16 mouse cellular contexts compared by ENCODE assay signal in genomic region chr13:57830896-57831295, GRCm38 (mm10).
DNase-seq lines count a peak whose midpoint lies in the region; ATAC-seq lines count a peak whose summit lies in the region.
"Had no signal": no experiment of that assay in that cellular context is flagged by ENCODE, and none has a peak within 500 bp of the region (broad histone marks: within the 10 kb centered on the region; RNA-seq: fewer than 3 reads in every experiment).

No protein-coding gene starts in this region.

- H3K27ac ChIP-seq in hindbrain, embryonic 16.5 days (ENCODE audit: low read depth, low read length): peak overlapping the region; percentile 12; the same call in 1 of the 2 replicates
- no peak overlapping the region for H3K27ac ChIP-seq in hindbrain, embryonic 10.5 days
- peak overlapping the region; percentile 47 for H3K27ac ChIP-seq in midbrain, embryonic 16.5 days (ENCODE audit: low read length)
- no peak overlapping the region for H3K27ac ChIP-seq in midbrain, embryonic 10.5 days (replicated peaks)
- no peak overlapping the region for H3K27ac ChIP-seq in embryonic facial prominence, embryonic 14.5 days (replicated peaks; ENCODE audit: low read depth, low read length)
- H3K27ac ChIP-seq: left cerebral cortex, adult 2 months; liver, embryonic 13.5 days had no signal

- H3K9ac ChIP-seq in hindbrain, embryonic 16.5 days (ENCODE audit: low read depth, low read length): no peak overlapping the region
- H3K9ac ChIP-seq in midbrain, embryonic 16.5 days (ENCODE audit: low read depth, low read length): no peak overlapping the region
- no peak overlapping the region for H3K9ac ChIP-seq in embryonic facial prominence, embryonic 14.5 days (ENCODE audit: low read depth, low read length)
- H3K9ac ChIP-seq: limb, embryonic 12.5 days; liver, embryonic 13.5 days had no signal

- no peak for DNase-seq in hindbrain, embryonic 10.5 days (ENCODE audit: low spot score)
- no peak for DNase-seq in midbrain, embryonic 10.5 days (ENCODE audit: low spot score)
- DNase-seq in embryonic facial prominence, embryonic 14.5 days (ENCODE audit: low spot score): no peak
- DNase-seq in urinary bladder, postnatal 10 days (ENCODE audit: low spot score): no peak
- no peak for DNase-seq in spleen, postnatal 10 days (ENCODE audit: low spot score in 2 of 2)
- DNase-seq: adrenal gland, postnatal 25 days; cerebellum, adult 8-10 months; gastrocnemius, postnatal 36 days; heart, postnatal 10 days; liver, embryonic 13.5 days; retina, postnatal 1 day; thymus, adult 2 months had no signal

- ATAC-seq in hindbrain, embryonic 16.5 days: no peak
- no peak for ATAC-seq in midbrain, embryonic 16.5 days
- no peak for ATAC-seq in embryonic facial prominence, embryonic 14.5 days (ENCODE audit: low read depth)

- whole genome bisulfite sequencing in hindbrain, embryonic 16.5 days: 43% methylated on average over 7 of the region's 7 CpGs
- WGBS in hindbrain, embryonic 10.5 days: 83% methylated on average over 7 of the region's 7 CpGs
- WGBS in midbrain, embryonic 16.5 days: 49% methylated on average over 7 of the region's 7 CpGs
- WGBS in midbrain, embryonic 10.5 days: 86% methylated on average over 7 of the region's 7 CpGs
- WGBS in embryonic facial prominence, embryonic 14.5 days: 38% methylated on average over 7 of the region's 7 CpGs

- H3K4me2 ChIP-seq in hindbrain, embryonic 16.5 days (ENCODE audit: low read length): 0 out of 2 replicates have a peak overlapping the region, but pooled peaks have one; percentile 15
- peak overlapping the region; percentile 19; the same call in 1 of the 2 replicates for H3K4me2 ChIP-seq in midbrain, embryonic 16.5 days (ENCODE audit: low read length)
- 0 out of 2 replicates have a peak overlapping the region, but pooled peaks have one; percentile 20 for H3K4me2 ChIP-seq in embryonic facial prominence, embryonic 14.5 days (ENCODE audit: low read depth, low read length)
- H3K4me2 ChIP-seq: liver, embryonic 13.5 days had no signal

- no peaks in the 10 kb centered on the region for H3K36me3 ChIP-seq in hindbrain, embryonic 16.5 days (ENCODE audit: control insufficient read depth, insufficient read depth, low read length)
- no peaks in the 10 kb centered on the region for H3K36me3 ChIP-seq in hindbrain, embryonic 10.5 days
- H3K36me3 ChIP-seq in midbrain, embryonic 16.5 days (ENCODE audit: control insufficient read depth, insufficient read depth, low read length): no peaks in the 10 kb centered on the region
- H3K36me3 ChIP-seq in midbrain, embryonic 10.5 days: no peaks in the 10 kb centered on the region
- no peaks in the 10 kb centered on the region for H3K36me3 ChIP-seq in embryonic facial prominence, embryonic 14.5 days (ENCODE audit: control insufficient read depth, insufficient read depth, low read length)
- H3K36me3 ChIP-seq: limb, embryonic 12.5 days; liver, embryonic 13.5 days had no signal

- no peaks in the 10 kb centered on the region for H3K27me3 ChIP-seq in hindbrain, embryonic 16.5 days (replicated peaks; ENCODE audit: control insufficient read depth, insufficient read depth, low read length)
- no peaks in the 10 kb centered on the region; the same call in 1 of the 2 replicates for H3K27me3 ChIP-seq in hindbrain, embryonic 10.5 days (ENCODE audit: insufficient read depth, poor library complexity, severe bottlenecking)
- H3K27me3 ChIP-seq in midbrain, embryonic 16.5 days (ENCODE audit: control insufficient read depth, insufficient read depth, low read depth, low read length): no peaks in the 10 kb centered on the region
- no peaks in the 10 kb centered on the region for H3K27me3 ChIP-seq in midbrain, embryonic 10.5 days (ENCODE audit: low read depth, poor library complexity, severe bottlenecking)
- H3K27me3 ChIP-seq in embryonic facial prominence, embryonic 14.5 days (replicated peaks; ENCODE audit: control insufficient read depth, insufficient read depth, low read length): no peaks in the 10 kb centered on the region
- H3K27me3 ChIP-seq: limb, embryonic 12.5 days; liver, embryonic 13.5 days had no signal

- H3K4me1 ChIP-seq in hindbrain, embryonic 16.5 days (ENCODE audit: control insufficient read depth, insufficient read depth, low read depth, low read length): peaks cover 6% of the 10 kb centered on the region
- peaks cover 5% of the 10 kb centered on the region for H3K4me1 ChIP-seq in hindbrain, embryonic 10.5 days (replicated peaks)
- peaks cover 15% of the 10 kb centered on the region for H3K4me1 ChIP-seq in midbrain, embryonic 16.5 days (ENCODE audit: control insufficient read depth, insufficient read depth, low read length)
- peaks cover 3% of the 10 kb centered on the region; the same call in 1 of the 2 replicates for H3K4me1 ChIP-seq in midbrain, embryonic 10.5 days
- peaks cover 19% of the 10 kb centered on the region for H3K4me1 ChIP-seq in embryonic facial prominence, embryonic 14.5 days (ENCODE audit: control insufficient read depth, insufficient read depth, low read length)
- H3K4me1 ChIP-seq: liver, embryonic 13.5 days had no signal

- no peaks in the 10 kb centered on the region for H3K9me3 ChIP-seq in hindbrain, embryonic 16.5 days (ENCODE audit: control insufficient read depth, low read length)
- H3K9me3 ChIP-seq in hindbrain, embryonic 10.5 days: peaks cover 13% of the 10 kb centered on the region
- H3K9me3 ChIP-seq in midbrain, embryonic 16.5 days (replicated peaks; ENCODE audit: control insufficient read depth, low read length, poor library complexity, severe bottlenecking): no peaks in the 10 kb centered on the region
- peaks cover 8% of the 10 kb centered on the region for H3K9me3 ChIP-seq in midbrain, embryonic 10.5 days (replicated peaks)
- peaks cover 7% of the 10 kb centered on the region; the same call in 1 of the 2 replicates for H3K9me3 ChIP-seq in embryonic facial prominence, embryonic 14.5 days (ENCODE audit: control insufficient read depth, low read length)

- H3K4me3 ChIP-seq in hindbrain, embryonic 16.5 days (ENCODE audit: low read length): no peak overlapping the region
- H3K4me3 ChIP-seq in hindbrain, embryonic 10.5 days: no peak overlapping the region
- H3K4me3 ChIP-seq in midbrain, embryonic 16.5 days (ENCODE audit: low read depth, low read length): no peak overlapping the region
- no peak overlapping the region for H3K4me3 ChIP-seq in midbrain, embryonic 10.5 days
- H3K4me3 ChIP-seq in embryonic facial prominence, embryonic 14.5 days (ENCODE audit: low read depth, low read length): no peak overlapping the region
- H3K4me3 ChIP-seq: left cerebral cortex, adult 2 months; limb, embryonic 12.5 days; liver, embryonic 13.5 days had no signal

Comparison
In these comparisons a context has a peak if more than half of its experiments do, and no peak if none do; other contexts are left out.
1. H3K27ac ChIP-seq: peak in hindbrain, embryonic 16.5 days (single experiment) and midbrain, embryonic 16.5 days (single experiment); none in hindbrain, embryonic 10.5 days (single experiment), midbrain, embryonic 10.5 days (single experiment) and embryonic facial prominence, embryonic 14.5 days (single experiment).
2. Peak in every context shown above with its lines, with median percentiles within 50 percentile points of each other: H3K4me2 ChIP-seq.